Mouse (Mus musculus) adrenal gland, postnatal 10 days (tissue): Measurements from ENCODE around the gene Esyt2. TPM values are rescaled to one million over a fixed set of nuclear protein-coding genes. Genes with fewer than 3 reads are reported as not detected.
A peak's percentile ranks its signal among the peaks of the same experiment; 100 is the strongest.

Source experiments
- DNase-seq: peaks from one replicate; pipeline ENCODE4 v3.0.0; 2021; ENCODE audit warnings: mixed read lengths
- total RNA-seq, 2 experiments: library from RNA; stranded (reverse); gene quantifications; 2 replicates each; pipeline ENCODE4 v1.2.3; 2021

Gene Esyt2
- total RNA-seq, 2 experiments from 2014 or later, result 42.2 to 46.8 TPM

DNA sequence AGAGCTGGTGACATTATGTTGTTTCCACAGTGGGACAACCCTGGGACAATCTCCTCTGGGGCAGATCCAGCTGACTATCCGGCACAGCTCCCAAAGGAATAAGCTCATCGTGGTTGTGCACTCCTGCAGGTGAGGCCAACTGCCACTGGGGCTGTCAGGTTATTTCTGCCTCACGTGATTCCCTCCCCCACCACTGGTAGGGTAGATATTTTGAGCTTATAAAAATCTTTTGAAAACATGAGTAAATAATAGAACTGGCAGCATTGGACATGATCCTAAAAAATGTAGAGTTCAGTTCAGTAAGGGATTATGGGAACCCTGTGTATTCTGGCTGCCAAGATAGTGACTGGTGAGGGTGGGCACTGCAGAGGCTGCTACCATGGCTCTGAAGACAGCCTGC is 85.9 kb downstream of the Esyt2 start:
- no peak for DNase-seq

DNA sequence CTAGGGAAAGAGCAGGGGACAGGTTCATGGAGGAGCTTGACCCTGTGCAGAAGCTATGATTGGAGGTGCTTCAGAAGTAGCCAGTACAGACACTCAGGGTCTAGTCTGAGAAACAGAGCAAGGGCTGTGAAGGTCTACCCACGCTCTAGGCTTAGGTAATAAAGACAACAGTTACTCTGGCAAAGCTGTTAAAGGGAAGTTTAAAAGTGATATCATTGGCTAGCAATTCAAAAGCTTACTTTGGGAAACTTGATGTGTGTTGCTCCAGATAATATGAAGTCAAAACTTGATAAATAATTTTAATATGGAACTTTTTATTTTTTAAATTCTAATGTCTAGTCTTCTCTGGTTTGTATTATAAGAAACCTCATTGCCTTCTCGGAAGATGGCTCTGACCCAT is 86.3 kb downstream of the Esyt2 start:
- no peak for DNase-seq

DNA sequence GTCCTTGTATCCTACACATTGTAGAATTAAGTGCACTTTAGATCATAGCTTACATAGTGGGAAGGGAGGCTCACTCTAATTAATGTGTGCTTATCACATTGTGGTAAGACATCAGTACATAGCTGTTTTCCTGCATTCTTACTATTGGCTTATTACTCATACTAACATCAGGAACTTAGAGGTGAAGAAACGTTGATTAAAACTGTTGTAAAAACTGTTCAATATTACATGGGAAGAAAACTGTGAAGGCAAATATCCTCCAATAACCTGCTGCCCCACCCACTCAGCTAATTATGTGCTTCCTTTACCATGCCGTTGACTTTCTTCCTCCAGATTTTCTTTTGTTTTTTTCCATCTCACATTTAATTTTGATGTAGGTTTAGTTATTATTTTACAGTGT is 87.9 kb downstream of the Esyt2 start:
- no peak for DNase-seq

DNA sequence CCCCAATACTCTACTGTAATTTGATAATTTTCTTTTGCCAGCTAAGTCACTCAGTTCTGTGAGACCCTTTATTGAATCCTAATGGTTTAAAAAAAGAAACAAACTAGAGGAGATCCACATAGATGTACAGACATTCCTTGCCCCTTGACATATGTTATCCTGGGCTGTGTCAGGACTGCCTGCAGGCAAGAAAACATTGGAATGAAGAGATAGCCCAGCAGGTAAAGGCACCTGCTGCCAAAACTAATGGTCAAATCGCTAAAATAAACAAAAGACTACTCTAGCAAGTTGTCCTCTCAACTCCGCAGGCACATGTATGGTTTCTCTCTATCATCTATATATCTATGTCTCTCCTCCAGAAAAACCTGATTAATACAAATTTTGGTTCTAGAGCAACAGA is 102.1 kb downstream of the Esyt2 start:
- no peak for DNase-seq

DNA sequence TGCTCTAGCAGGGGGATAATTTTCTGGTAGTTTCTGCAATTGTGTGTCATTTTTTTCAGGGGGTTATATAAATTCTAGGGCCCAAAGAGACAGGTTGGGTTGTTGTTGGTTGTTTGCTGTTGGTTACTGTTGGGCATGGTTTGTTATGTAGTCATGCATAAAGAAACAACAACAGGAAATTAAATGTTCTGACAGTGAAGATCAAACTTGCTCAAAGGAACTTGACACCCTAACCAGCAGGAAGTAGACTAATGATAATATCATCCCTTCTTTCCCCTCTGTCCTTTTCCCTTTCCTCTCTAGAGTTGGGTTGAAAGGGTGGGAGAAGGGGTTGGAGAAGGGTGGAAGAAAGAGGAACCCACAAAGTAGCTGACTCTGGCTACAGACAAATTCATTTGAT is 103.0 kb downstream of the Esyt2 start:
- no peak for DNase-seq

DNA sequence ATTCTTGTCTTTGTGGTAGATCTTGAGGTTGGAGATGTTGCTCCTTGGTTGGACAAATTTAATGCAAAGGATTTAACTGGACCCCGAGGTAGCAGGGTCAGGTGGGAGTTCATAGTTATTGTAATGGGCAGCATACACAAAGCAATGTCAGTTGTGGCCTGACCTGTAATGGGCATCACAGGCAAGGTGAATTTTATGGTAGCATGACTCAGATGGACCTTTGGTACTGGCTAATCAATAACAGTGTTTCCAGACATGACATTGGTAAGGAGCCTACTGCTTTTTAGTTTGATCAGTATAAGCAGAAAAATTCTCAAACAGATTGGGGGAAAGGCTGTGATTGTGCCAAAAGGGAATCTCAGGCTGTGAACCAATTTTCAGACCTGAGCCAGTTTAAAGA is 105.8 kb downstream of the Esyt2 start:
- DNase-seq, result no peak

DNA sequence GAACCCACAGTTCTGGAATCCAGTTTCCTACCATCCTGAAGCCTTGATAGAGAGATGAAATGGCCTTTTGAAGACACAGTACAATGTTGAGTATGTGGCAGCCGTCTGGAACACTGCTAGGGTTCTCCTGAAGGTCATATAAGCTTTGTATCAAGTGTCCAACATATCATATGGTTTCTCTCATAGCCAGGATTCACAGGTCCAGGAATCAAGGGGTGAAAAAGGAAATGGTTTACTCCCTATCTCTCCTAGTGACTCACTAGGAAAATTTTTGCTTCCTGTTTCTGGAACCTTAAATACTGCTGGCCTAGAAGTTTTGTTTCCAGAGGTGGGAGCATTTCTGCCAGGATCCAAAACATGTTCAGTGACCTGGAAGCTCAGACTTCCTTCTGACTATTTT is 108.9 kb downstream of the Esyt2 start:
- no peak for DNase-seq

DNA sequence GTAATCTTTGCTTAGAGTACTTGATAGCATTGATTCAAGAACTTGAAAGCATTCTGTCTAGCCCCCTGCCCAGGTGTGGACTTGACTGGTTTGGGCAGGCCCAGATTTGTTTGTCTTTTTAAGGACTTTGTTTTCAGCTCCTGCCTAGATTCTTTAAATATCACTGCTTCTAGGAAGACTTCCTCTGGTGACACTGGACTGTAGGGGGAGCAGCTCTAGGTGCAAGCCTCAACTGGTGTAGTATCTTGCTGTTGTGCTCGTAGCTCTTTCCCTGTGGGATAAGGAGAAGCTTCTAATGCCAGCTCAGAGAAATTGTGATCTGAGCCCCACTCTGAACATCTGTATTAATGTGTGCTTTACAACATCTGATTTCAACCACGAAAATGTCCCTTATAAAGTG is 113.3 kb downstream of the Esyt2 start:
- DNase-seq, result no peak

DNA sequence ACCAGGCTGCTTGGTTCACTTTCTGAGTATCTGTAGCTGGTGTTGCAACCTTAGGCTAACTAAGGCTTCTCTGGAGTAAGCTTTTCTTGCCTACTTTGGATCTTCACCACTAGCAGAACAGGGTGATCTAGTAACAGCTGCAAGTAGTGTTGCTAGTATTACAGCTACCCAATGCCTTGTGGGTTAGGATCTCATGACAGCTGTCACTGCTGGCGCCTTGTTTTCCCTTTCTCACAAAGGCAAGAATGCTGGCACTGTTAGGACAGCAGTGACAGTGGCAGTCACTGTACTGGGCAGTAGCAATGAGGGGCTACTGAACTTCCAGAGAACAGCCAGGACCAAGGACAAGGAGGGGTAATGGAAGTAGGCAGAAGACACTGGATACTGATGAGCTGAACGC is 114.3 kb downstream of the Esyt2 start:
- DNase-seq, result no peak

DNA sequence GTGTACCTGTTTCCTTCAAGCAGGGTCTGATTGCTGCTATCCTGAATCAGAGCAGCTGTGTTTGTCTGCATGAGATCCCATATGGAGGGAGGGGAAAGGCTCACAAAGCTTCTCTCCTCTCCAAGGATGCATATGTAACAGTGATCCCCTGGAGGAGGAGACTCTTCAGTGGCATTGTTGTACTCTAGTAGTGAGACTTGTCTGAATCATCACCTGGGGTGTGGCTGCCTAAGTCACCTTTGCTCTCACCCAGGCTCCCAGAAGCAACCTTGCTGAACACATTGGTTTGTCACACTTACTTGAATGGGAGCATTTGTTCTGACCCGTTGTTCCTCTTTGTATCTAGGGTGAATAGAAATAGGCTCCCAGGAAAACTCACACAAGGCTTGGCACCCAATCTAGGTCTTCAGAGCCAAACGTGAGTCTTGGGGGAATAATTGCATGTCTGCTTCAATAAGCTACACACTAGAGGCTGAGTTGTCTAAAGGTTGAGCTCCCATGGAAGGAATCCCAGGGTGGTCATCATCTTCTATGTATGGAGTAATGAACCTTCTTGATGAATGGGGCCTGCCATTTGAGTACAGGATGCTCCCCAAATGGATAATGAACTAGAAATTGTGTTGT is 115.2 kb downstream of the Esyt2 start:
- DNase-seq, result peak; percentile 46

DNA sequence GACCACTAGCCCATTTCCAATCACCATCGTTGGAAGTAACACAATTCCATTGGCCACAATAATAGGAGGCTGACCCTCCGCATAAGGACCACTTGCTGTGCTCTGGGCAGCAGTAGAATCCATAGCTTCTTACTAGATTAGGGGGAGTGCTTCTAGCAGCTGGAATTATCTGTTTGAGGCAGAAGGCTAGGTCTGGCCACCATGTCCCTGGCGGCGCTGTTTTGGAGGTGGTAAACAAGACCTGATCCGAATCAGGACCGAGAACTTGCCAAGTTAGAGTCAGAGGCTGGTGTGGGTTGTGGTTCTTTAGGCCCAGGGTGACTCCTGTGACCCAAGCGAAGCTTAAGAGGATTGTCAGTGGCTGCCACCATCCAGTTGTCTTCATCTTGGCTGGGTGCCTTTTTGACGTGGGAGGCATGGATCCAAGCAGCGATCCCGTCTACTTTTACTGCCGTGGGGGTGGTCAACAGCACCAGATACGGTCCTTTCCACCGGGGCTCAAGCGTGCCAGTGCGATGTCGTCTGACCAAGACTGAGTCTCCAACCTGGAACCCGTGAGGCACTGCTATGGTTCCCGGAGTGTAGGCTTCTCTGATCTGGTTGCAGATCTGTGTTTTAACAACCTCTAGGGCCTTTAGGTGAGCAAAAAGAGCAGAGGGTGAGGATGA is 123.2 kb downstream of the Esyt2 start:
- DNase-seq, result peak; percentile 6

DNA sequence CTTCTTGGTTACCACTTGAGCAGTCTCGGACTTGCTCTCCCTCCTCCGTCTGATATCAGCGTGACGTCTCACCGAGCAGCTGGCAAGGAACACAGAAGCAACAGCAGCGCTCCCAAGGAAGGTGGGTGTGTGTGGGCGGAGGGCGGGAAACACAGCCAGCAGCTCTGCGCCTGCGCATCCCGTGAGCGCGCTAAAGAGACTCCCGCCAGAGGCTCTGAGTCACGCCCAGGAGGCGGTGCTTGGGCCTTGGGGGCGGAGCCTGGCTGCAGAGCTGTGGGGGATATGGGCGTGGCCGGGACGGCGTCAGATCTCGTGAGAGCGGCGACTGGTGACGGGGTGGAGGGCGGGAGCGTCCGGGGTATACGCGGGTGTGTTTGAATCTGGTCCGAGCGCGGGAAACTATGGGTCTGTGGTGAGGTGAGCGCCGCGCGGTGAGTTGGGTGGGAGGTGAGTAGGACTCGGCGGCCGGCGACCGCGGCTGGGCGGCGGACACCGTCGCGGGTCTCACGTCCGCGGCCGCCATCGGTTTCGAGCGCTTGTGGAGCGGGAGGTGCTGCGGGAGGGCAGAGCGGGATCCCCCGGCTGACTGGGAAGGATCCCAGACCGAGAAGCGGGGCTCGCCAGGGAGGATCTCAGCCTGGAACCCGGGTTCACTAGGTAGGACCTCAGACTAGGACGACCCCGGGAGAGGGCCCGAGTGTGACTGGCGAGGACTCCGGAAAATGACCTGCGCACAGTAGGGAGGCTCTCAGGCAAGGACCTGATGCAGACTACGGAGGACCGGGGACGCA is 124.2 kb downstream of the Esyt2 start, which contains the start of gene Ncapg2:
TSS of gene Ncapg2 (plus strand) at position 358 of the 791 bp plus-strand sequence.
- peak; percentile 100 for DNase-seq

DNA sequence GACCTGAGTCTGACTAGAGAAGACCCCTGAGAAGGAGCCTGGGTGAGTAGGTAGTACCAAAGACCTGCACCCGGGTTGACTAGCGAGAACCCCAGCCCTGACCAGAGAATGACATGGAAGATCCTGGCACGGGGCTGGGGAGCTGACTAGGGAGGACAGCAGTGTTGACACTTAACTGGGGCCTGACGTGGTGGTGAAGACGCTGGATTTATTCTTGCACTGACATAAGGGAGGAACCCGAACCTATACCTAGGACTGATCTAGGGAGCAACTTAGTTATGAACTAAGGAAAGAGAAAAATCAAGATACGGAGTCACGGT is 124.8 kb downstream of the Esyt2 start:
- DNase-seq, result no peak

DNA sequence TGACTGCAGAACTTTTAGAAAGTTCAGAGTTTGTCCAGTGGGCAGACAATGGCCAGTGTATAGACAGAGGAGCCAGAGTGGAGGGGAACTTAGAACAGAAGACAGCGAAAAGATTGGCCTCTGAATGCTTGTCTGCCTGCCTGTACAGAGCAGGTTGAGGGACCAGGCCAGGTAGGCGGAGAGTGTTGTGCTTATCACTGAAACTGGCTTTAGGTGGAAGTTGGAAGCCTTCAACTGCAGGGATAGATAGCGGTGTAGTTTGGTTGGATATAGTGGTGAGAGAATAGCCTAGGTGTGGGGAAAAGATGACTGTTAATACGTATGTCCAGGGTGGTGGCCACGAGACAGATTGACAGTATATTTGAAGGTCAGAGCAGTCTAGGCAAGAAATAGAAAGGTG is 126.9 kb downstream of the Esyt2 start:
- DNase-seq, result no peak

DNA sequence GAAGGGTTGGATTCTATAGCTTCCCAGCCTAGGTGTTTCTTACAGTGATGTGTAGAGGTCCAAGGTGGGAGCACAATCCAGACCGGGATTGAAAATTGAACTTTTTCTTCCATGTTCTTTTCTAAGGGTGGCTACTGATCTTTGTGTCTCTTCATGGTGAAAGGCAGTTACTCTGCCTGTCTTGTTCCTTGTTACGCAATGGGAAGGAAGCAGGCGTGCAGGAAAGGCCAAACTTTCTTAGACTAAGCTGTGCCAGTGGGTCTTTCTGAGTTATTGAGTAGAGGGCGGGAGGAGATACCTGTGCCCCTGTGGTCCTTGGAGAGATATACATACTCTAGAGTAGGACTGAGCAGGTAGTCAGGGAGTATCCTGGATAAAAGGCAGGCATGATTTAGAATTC is 133.9 kb downstream of the Esyt2 start:
- no peak for DNase-seq

DNA sequence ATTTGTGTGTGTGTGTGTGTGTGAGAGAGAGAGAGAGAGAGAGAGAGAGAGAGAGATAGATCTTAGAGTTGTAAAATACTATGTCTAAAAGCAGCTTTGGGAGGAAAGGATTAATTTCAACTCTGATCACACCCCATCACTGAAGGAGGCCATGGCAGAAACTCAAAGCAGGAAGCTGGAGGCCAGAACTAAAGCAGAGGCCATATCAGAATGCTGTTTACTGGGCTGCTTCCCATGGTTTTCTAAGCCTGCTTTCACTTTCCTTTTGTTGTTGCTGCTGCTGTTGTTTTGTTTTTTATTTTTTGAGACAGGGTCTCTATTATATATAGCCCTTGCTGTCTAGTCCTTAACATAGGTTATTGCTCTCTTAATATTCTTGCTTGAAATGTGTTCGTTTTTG is 135.5 kb downstream of the Esyt2 start:
- DNase-seq, result no peak

DNA sequence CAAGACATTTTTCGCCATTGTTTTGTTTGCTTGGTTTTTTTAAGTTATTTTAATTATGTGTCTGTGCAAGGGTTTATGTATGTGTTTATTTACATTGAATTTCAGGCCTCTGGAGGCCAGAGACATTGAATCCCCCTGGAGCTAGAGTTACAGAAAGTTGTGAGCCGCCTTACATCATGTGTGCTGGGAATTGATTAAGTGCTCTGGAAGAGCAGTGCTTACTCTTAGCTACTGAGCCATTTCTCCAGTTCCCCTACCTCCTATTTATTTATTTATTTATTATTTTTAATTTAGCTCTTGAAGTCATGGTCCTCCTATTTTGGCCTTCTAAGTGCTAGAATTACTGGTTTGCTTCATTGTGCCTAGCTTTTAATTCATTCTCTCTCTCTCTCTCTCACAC is 140.7 kb downstream of the Esyt2 start:
- no peak for DNase-seq

DNA sequence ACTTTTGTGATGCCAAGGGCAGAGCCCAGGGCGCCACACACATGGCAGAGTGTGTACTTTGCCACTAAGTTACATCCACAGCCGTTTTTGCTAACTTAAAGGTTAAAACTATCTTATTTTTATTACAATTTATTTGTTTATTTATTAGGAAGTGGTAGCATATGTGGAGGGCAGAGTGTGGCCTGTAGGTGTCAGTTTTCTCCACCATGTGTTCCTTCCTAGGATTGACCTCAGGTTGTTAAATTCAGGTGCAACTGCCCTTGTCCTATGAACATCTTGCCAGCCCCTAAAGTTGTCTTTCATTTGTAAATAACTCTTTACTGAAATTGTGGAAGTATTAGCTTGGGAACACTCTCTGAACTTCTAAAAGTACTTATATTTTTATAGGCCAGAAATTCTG is 144.4 kb downstream of the Esyt2 start:
- no peak for DNase-seq

DNA sequence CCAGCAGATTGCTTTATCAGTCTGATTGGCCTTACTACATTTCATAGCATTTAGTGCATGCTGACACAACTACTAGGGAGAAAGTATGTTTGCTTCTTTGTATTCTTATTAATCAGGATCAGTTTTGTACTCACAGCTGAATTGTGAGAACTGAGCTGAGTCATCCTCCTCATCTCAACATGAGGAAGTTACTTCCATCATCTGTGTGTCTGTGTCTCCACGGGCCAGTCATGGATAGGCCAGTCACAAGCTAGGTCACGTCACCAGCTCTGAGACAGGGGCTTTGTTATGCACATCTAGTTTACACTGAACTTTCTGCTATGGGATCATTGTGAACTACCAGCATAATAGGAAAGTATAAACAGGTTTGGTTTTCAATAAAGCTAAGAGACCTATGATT is 152.7 kb downstream of the Esyt2 start:
- DNase-seq, result no peak

DNA sequence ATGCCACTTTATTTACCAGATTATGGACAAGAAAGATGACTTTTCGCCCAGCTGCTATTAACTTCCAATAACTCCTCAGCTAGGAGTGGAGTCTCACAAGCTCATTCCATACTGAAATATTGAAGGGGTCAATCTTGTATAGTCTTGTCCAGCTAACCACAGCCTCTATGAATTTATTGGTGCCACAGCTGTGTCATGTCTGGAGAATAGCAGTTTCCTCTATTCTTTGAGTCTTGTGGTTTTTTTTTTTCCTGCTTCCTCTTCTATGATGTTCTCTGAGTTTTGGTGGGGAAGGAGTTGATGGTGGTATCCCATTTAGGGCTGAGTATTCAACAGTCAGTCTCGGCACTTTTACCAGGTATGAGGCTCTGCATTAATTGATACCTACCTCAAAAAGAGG is 154.2 kb downstream of the Esyt2 start:
- DNase-seq, result no peak

DNA sequence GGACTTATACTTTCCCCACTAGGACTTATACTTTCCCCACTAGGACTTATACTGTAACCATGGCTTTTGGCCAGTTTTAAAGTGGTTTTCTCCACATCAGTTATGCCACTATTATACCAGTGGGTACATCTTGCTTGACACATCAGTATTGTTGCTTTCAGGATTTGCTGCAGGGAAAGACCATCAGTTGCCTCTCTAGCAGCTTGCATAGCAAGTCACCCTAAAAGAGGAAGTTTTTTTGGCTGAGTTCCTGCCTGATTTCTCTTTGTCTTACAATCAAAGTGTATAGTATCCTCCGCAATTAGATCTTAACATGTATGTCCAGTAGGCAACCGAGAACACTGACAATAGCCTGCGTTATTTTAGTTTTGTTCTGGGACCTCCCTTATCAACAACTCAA is 155.1 kb downstream of the Esyt2 start:
- DNase-seq, result no peak

DNA sequence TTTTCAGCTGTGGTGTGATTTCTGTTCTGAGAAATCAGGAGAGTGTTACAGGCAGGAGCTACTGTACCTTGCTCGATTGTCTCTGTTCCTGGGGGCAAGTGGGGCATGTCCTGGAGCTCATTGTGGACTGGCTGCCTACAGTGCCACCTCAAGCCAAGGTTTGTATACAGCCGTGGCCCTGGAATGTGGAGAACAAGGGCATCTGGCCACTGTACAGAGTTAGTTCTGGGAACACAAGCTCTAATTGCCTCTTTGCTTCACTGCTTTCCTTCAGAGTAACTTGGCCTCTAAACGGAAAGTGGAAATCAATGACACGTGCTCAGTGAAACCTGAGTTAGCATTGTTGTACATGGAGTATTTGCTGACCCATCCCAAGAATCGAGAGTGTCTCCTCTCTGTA is 157.6 kb downstream of the Esyt2 start:
- DNase-seq, result no peak
